Mouse (Mus musculus) erythroblast, embryonic 14.5 days (primary cell): ENCODE measurements around the gene Oca2. TPM values are rescaled to one million over a fixed set of nuclear protein-coding genes. Genes with fewer than 3 reads are reported as not detected.

Experiments
- H3K27me3 ChIP-seq: 2 replicates; pipeline ENCODE4 v1.6.1; 2012; ENCODE audit warnings: inconsistent platforms; ENCODE audit not compliant: control insufficient read depth
- H3K36me3 ChIP-seq: 2 replicates; pipeline ENCODE4 v1.6.1; 2012; ENCODE audit warnings: mild to moderate bottlenecking, inconsistent platforms; ENCODE audit not compliant: control insufficient read depth
- H3K4me1 ChIP-seq: 2 replicates; pipeline ENCODE4 v1.6.1; 2012; ENCODE audit warnings: inconsistent platforms; ENCODE audit not compliant: control insufficient read depth
- H3K4me3 ChIP-seq: replicated peaks from 2 replicates; pipeline ENCODE3; 2012; ENCODE audit warnings: moderate library complexity, mild to moderate bottlenecking, inconsistent platforms
- H3K9me3 ChIP-seq: 2 replicates; pipeline ENCODE4 v1.6.1; 2012; ENCODE audit warnings: low read length, inconsistent platforms, mixed read lengths; ENCODE audit not compliant: control insufficient read depth
- GATA1 ChIP-seq: IDR thresholded peaks from 2 replicates; pipeline ENCODE4 v1.6.1; 2012; ENCODE audit warnings: low read length, inconsistent platforms, mixed read lengths
- TAL1 ChIP-seq: IDR thresholded peaks from 3 replicates; pipeline ENCODE4 v1.6.1; 2012; ENCODE audit warnings: low read length, inconsistent platforms, mixed read lengths
- polyA plus RNA-seq: library from polyadenylated mRNA; stranded (reverse); fragments of >175 nt; gene quantifications from 2 replicates; pipeline ENCODE4 v1.2.3, GENCODE M21; 2012

Oca2 gene
- polyA plus RNA-seq, 1 experiment: not detected

DNA sequence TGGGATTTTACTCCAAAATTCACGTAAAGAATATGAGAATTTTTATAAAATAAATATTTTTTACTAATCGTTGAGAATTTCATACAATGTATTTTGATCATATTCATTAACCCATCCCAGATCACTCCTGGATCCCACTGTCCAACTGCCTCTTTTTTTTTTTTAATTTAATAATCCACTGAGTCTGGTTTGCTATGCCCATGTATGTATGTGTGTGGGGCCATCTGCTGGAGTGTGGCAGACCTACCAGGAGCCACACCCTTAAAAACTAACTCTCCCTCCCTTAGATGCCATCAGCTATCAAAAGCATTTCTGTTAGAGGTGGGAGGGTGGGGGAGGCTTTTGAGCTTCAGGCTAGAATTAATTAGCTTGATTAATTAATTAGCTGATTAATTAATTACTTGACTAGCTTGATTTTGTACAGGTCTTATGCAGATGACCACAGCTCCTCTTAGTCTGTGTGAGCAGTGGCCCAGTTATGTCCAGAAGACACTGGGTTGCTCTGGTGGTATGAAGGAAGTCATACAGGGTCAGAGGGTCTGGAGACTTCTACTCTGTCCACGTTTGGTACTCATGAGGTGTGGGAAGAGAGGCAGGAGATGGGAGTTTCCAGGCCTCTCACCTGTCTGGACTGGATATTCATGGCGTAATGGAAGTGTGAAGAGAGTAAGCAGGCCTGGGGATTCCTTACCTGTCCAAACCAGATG is 221.4 kb downstream of the Oca2 start:
- H3K36me3 ChIP-seq: no peaks in the 10 kb centered on the region
- H3K4me1 ChIP-seq: no peaks in the 10 kb centered on the region
- no peaks in the 10 kb centered on the region for H3K27me3 ChIP-seq
- H3K4me3 ChIP-seq: no peak overlapping the region
- no peak for TF ChIP-seq TAL1
- no peak for TF ChIP-seq GATA1
- H3K9me3 ChIP-seq: peaks cover 15% of the 10 kb centered on the region

DNA sequence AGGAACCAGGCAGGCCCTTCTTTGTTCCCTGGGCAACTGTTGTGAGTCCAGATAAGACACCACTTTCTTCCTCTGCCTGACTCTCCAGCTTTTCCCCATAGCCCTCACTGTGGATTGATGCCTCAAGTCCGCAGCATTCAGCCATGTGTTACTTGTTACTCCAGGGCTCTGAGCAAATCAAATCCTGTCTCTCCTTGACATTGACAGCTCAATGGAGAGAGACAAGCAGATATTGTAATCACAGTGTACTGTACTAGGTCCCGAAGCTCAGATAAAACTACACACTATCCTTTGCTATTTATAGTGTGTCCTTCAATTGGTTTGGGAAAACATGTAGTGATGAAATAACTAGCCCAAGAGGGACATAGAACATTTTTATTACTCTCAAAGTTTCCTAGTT is 258.7 kb downstream of the Oca2 start:
- no peak overlapping the region for H3K4me3 ChIP-seq
- no peaks in the 10 kb centered on the region for H3K36me3 ChIP-seq
- TF ChIP-seq TAL1 (no peak), GATA1 (no peak)
- peaks cover 3% of the 10 kb centered on the region for H3K9me3 ChIP-seq
- no peaks in the 10 kb centered on the region for H3K27me3 ChIP-seq
- no peaks in the 10 kb centered on the region for H3K4me1 ChIP-seq

DNA sequence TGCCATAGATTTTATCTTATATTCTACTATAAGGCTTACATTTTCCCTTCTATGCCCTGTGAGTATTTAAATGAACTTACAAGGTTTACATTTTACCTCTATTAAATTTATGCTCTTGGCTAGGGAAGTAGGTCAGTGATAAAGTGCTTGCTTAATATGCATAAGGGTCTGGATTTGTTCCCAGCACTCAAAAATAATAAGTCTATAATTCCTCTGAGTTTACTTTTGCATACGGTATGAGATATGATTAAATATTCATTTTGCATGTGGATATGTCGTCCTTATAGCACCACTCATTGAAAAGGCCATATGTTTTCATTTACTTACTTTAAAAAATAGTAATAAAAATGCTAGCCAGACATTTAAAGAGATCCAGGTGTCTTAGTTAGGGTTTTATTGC is 259.8 kb downstream of the Oca2 start:
- H3K9me3 ChIP-seq: peaks cover 5% of the 10 kb centered on the region
- TF ChIP-seq TAL1 (no peak), GATA1 (no peak)
- no peaks in the 10 kb centered on the region for H3K4me1 ChIP-seq
- H3K27me3 ChIP-seq: no peaks in the 10 kb centered on the region
- H3K36me3 ChIP-seq: no peaks in the 10 kb centered on the region
- no peak overlapping the region for H3K4me3 ChIP-seq

DNA sequence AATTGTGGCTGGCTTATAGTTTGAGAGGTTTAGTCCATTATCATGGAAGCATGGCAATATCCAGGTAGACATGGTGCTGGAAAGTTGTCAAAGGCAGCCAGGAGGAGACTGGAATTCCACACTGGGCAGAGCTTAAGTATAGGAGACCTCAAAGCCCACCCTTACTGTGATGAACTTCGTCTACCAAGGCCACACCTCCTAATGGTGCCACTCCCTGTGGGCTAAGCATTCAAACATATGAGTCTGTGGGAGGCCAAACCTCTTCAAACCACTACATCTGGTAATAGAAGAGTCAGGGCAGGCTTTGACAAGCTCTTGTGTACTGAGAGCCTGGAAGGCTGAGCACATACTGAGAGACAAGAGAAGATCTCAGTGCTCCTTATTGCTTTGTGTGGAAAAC is 260.2 kb downstream of the Oca2 start:
- no peaks in the 10 kb centered on the region for H3K36me3 ChIP-seq
- H3K27me3 ChIP-seq: no peaks in the 10 kb centered on the region
- TF ChIP-seq GATA1 (no peak), TAL1 (no peak)
- H3K4me1 ChIP-seq: no peaks in the 10 kb centered on the region
- H3K9me3 ChIP-seq: peaks cover 5% of the 10 kb centered on the region
- H3K4me3 ChIP-seq: no peak overlapping the region

GRCm38 (mm10) chr7:56500438-56500837 is 260.9 kb downstream of the Oca2 start:
- TF ChIP-seq TAL1: no peak
- no peak for TF ChIP-seq GATA1
- Histone ChIP-seq H3K4me3 (no peak overlapping the region), H3K9me3 (peaks cover 5% of the 10 kb centered on the region), H3K4me1 (no peaks in the 10 kb centered on the region), H3K27me3 (no peaks in the 10 kb centered on the region), H3K36me3 (no peaks in the 10 kb centered on the region)

DNA sequence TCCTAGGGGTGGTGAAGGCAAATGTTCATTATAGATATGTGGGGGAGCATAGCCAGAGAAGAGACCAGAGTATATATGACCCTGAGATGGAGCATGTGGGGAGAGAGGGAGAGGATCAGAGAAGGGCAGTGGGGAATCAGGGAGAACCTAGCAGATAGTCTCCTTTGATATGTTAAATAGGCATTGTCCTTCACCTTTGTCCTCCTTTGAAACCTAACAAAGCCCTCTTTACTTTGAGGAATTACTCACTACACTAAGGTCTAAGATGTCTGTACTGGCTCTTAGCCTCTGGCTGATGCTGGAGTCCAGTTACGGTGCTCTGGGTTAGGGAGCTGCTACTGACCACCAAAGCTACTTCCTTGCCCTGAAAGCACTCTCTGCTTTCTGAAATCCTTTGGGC is 279.0 kb downstream of the Oca2 start:
- Histone ChIP-seq H3K4me3 (no peak overlapping the region), H3K36me3 (no peaks in the 10 kb centered on the region), H3K4me1 (no peaks in the 10 kb centered on the region), H3K27me3 (no peaks in the 10 kb centered on the region), H3K9me3 (0 out of 2 replicates have a peak, but pooled peaks cover 2% of the 10 kb centered on the region)
- TF ChIP-seq GATA1 (no peak), TAL1 (no peak)

DNA sequence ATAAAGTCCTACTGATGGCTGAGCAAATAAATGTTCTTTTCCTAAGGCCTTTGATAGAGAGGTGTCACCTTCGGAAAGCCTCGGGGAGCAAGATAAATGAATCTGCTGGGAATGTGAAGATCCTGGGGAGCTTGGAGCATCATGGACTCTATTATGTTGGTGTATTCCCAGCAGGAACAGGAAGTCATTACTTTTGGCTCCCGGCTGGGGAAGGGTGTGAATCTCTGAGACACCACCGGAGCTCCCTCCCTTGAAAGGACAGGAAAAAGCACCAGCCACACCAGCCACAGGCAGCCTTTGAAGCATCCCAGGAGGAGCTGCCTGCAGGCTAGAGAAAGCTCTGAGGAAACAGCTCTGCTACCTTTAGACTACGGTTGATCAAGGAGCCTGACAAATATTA is 280.2 kb downstream of the Oca2 start:
- H3K27me3 ChIP-seq: no peaks in the 10 kb centered on the region
- H3K9me3 ChIP-seq: 0 out of 2 replicates have a peak, but pooled peaks cover 2% of the 10 kb centered on the region
- H3K4me3 ChIP-seq: no peak overlapping the region
- no peaks in the 10 kb centered on the region for H3K36me3 ChIP-seq
- TF ChIP-seq GATA1: no peak
- no peak for TF ChIP-seq TAL1
- no peaks in the 10 kb centered on the region for H3K4me1 ChIP-seq

- H3K4me1 ChIP-seq: no peaks in the 10 kb centered on the region
- H3K27me3 ChIP-seq: no peaks in the 10 kb centered on the region
- H3K36me3 ChIP-seq: no peaks in the 10 kb centered on the region
- H3K4me3 ChIP-seq: no peak overlapping the region
- H3K9me3 ChIP-seq: no peaks in the 10 kb centered on the region
- TF ChIP-seq GATA1 (no peak), TAL1 (no peak)
These were observed 295.3 kb downstream of the Oca2 start for GRCm38 (mm10) chr7:56534856-56535255.

- Histone ChIP-seq H3K4me3 (no peak overlapping the region), H3K27me3 (no peaks in the 10 kb centered on the region), H3K4me1 (no peaks in the 10 kb centered on the region), H3K36me3 (no peaks in the 10 kb centered on the region), H3K9me3 (peaks cover 5% of the 10 kb centered on the region; the same call in 1 of the 2 replicates)
- TF ChIP-seq TAL1: no peak
These were observed 309.7 kb downstream of the Oca2 start for GRCm38 (mm10) chr7:56549226-56549625.

DNA sequence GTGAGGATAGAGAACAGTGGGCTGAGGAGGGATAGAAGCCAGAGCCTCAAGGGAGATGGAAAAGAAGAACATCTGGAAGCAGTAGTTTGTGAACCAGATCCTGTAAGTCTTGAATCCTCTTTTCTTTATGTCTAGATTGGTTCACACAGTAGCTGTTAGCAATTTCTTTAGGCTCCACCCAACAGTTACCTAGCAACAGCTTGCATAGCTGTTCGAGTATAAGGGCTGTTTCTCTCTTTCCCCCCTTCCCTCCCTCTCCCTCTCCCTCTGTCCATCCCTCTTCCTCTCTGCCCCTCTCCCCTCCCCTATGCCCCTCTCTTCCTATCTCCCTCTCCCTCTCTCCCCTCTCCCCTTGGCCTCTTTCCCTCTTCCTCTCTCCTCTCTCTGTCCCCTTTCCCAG is 312.2 kb downstream of the Oca2 start:
- no peak overlapping the region for H3K4me3 ChIP-seq
- TF ChIP-seq TAL1 (no peak), GATA1 (no peak)
- H3K27me3 ChIP-seq: no peaks in the 10 kb centered on the region
- peaks cover 15% of the 10 kb centered on the region for H3K9me3 ChIP-seq
- no peaks in the 10 kb centered on the region for H3K4me1 ChIP-seq
- no peaks in the 10 kb centered on the region for H3K36me3 ChIP-seq

Other genes with a start within 250 kb of the Oca2 start
- 0.98 and 1.2 TPM in 2 replicates for gene Nipa1, start 219.8 kb upstream of the Oca2 start, polyA plus RNA-seq
- 0.51 and 0.77 TPM in 2 replicates for gene Herc2, start 189.6 kb upstream of the Oca2 start, polyA plus RNA-seq